Mouse (Mus musculus) liver, postnatal 0 days (tissue): Measurements from ENCODE around the gene Gdf9. TPM values are rescaled to one million over a fixed set of nuclear protein-coding genes. Genes with fewer than 3 reads are reported as not detected.
"Not testable (repeated sequence)": the region's sequence is repeated elsewhere in the genome, so short reads cannot be mapped to it uniquely, and the experiment has no call there.

ENCODE experiments used
- ATAC-seq: fragments of 200-750 bp; cut with Nextera tagmentation; 2 replicates; pipeline ENCODE4 v1.8.0; 2017; ENCODE audit warnings: mild to moderate bottlenecking, moderate library complexity
- DNase-seq: peaks from one replicate; pipeline ENCODE4 v3.0.0-alpha.2; 2016
- H3K27ac ChIP-seq: fragments of 300-500 bp; sonication (generic); 2 replicates; pipeline ENCODE4 v1.5.1; 2014; ENCODE audit warnings: antibody characterized with exemption, moderate library complexity, mild to moderate bottlenecking, low read depth
- H3K27me3 ChIP-seq: fragments of 300-500 bp; sonication (generic); 2 replicates; pipeline ENCODE4 v1.6.1; 2014; ENCODE audit warnings: low read length, control low read depth, mixed read lengths; ENCODE audit not compliant: insufficient read depth
- H3K36me3 ChIP-seq: fragments of 300-500 bp; sonication (generic); replicated peaks from 2 replicates; pipeline ENCODE4 v1.6.1; 2014; ENCODE audit warnings: mild to moderate bottlenecking, control low read depth, low read length, moderate library complexity, mixed read lengths; ENCODE audit not compliant: insufficient read depth
- H3K4me1 ChIP-seq: fragments of 300-500 bp; sonication (generic); 2 replicates; pipeline ENCODE4 v1.6.1; 2014; ENCODE audit warnings: antibody characterized with exemption, mild to moderate bottlenecking, control low read depth; ENCODE audit not compliant: insufficient read depth
- H3K4me2 ChIP-seq: fragments of 300-500 bp; sonication (generic); 2 replicates; pipeline ENCODE4 v1.6.1; 2014; ENCODE audit warnings: low read depth, mild to moderate bottlenecking, low read length, moderate library complexity, mixed read lengths
- H3K4me3 ChIP-seq: fragments of 300-500 bp; sonication (generic); 2 replicates; pipeline ENCODE4 v1.5.1; 2014; ENCODE audit warnings: low read depth, low read length
- H3K9ac ChIP-seq: fragments of 300-500 bp; sonication (generic); replicated peaks from 2 replicates; pipeline ENCODE4 v1.6.1; 2014; ENCODE audit warnings: mild to moderate bottlenecking, moderate library complexity
- H3K9me3 ChIP-seq: fragments of 300-500 bp; sonication (generic); 2 replicates; pipeline ENCODE4 v1.6.1; 2016; ENCODE audit warnings: mild to moderate bottlenecking, control low read depth, low read length, mixed read lengths
- CTCF ChIP-seq: sonication (generic); IDR thresholded peaks from 2 replicates; pipeline ENCODE4 v1.5.1; 2016; ENCODE audit warnings: antibody characterized with exemption, low read depth
- EP300 ChIP-seq: IDR thresholded peaks from 2 replicates; pipeline ENCODE4 v1.6.1; 2016; ENCODE audit warnings: antibody characterized with exemption, low read depth, mild to moderate bottlenecking
- WGBS: fragments of 180-500 bp; shearing (Covaris S2); extraction: QIAGEN DNeasy Blood & Tissue Kit; methylation state at CpG from one replicate; pipeline ENCODE4 v1.1.7; 2014; ENCODE audit not compliant: insufficient replicate concordance; 5-methylcytosine and 5-hydroxymethylcytosine counted together
- polyA plus RNA-seq: library from polyadenylated mRNA; unstranded; fragments of >200 nt; fragmentation: Nextera tagmentation; extraction: Ambion mirVana; gene quantifications from 2 replicates; pipeline ENCODE4 v1.2.1, GENCODE M21; 2015

Gdf9 gene
- polyA plus RNA-seq, 1 experiment from 2014 or later = 0.15 TPM

- no peaks in the 10 kb centered on the region for H3K4me1 ChIP-seq
- H3K36me3 ChIP-seq = peaks cover 53% of the 10 kb centered on the region
- DNase-seq = no peak
- H3K27me3 ChIP-seq = no peaks in the 10 kb centered on the region
- no peak overlapping the region for H3K4me2 ChIP-seq
- H3K27ac ChIP-seq = no peak overlapping the region
- H3K9me3 ChIP-seq = no peaks in the 10 kb centered on the region
- ATAC-seq = peak; percentile 35; the same call in 1 of the 2 replicates
- no peak overlapping the region for H3K4me3 ChIP-seq
- H3K9ac ChIP-seq = no peak overlapping the region
- TF ChIP-seq EP300 = no peak
Measured at GRCm38 (mm10) chr11:53418048-53418447, 12.8 kb upstream of the Gdf9 start.

GRCm38 (mm10) chr11:53423036-53423435 is 7.8 kb upstream of the Gdf9 start, which contains the start of gene Leap2:
Gene Leap2, minus strand, starts transcription at chr11:53423170.
- Histone ChIP-seq H3K9me3 (no peaks in the 10 kb centered on the region), H3K4me2 (peak within 1 kb of the TSS; percentile 59), H3K4me3 (peak within 1 kb of the TSS; percentile 41), H3K27me3 (no peaks in the 10 kb centered on the region), H3K4me1 (0 out of 2 replicates have a peak, but pooled peaks cover 7% of the 10 kb centered on the region), H3K36me3 (peaks cover 16% of the 10 kb centered on the region), H3K27ac (peak within 1 kb of the TSS; percentile 87), H3K9ac (peak within 1 kb of the TSS; percentile 55)
- WGBS = 49% methylated on average over 4 of the region's 4 CpGs
- DNase-seq = peak; percentile 42
- peak; percentile 87 for ATAC-seq
- TF ChIP-seq CTCF = peak; percentile 44
- peak; percentile 63 for TF ChIP-seq EP300

- Histone ChIP-seq H3K4me3 (no peak overlapping the region), H3K36me3 (peaks cover 15% of the 10 kb centered on the region), H3K27ac (peak overlapping the region; percentile 87), H3K27me3 (no peaks in the 10 kb centered on the region), H3K4me1 (peaks cover 14% of the 10 kb centered on the region), H3K9ac (no peak overlapping the region), H3K4me2 (no peak overlapping the region), H3K9me3 (no peaks in the 10 kb centered on the region)
- ATAC-seq (no peak), DNase-seq (peak; percentile 60)
- no peak for TF ChIP-seq EP300
- TF ChIP-seq CTCF = no peak
- WGBS = 54% methylated on average over 2 of the region's 2 CpGs
Measured at GRCm38 (mm10) chr11:53424826-53425225, 6.0 kb upstream of the Gdf9 start.

- H3K9me3 ChIP-seq = no peaks in the 10 kb centered on the region
- H3K4me2 ChIP-seq = no peak overlapping the region
- DNase-seq = no peak
- H3K4me3 ChIP-seq = no peak overlapping the region
- H3K9ac ChIP-seq = no peak overlapping the region
- WGBS = 61% methylated on average over 3 of the region's 3 CpGs
- peaks cover 11% of the 10 kb centered on the region for H3K36me3 ChIP-seq
- peaks cover 18% of the 10 kb centered on the region for H3K4me1 ChIP-seq
- TF ChIP-seq EP300 = no peak
- no peak for TF ChIP-seq CTCF
- H3K27me3 ChIP-seq = no peaks in the 10 kb centered on the region
- ATAC-seq = no peak
- peak overlapping the region; percentile 87; the same call in 1 of the 2 replicates for H3K27ac ChIP-seq
Measured at GRCm38 (mm10) chr11:53425251-53425650, 5.6 kb upstream of the Gdf9 start.

GRCm38 (mm10) chr11:53425711-53426255 is 5.0 kb upstream of the Gdf9 start:
- no peak overlapping the region for H3K4me2 ChIP-seq
- no peaks in the 10 kb centered on the region for H3K9me3 ChIP-seq
- H3K27me3 ChIP-seq = no peaks in the 10 kb centered on the region
- no peak overlapping the region for H3K4me3 ChIP-seq
- H3K36me3 ChIP-seq = peaks cover 9% of the 10 kb centered on the region
- ATAC-seq (no peak), DNase-seq (no peak)
- H3K4me1 ChIP-seq = peaks cover 18% of the 10 kb centered on the region
- TF ChIP-seq EP300 = no peak
- TF ChIP-seq CTCF = no peak
- H3K9ac ChIP-seq = no peak overlapping the region
- peak overlapping the region; percentile 87; the same call in 1 of the 2 replicates for H3K27ac ChIP-seq
- 76% methylated on average over 6 of the region's 6 CpGs for WGBS

- DNase-seq, H3K9ac ChIP-seq, ATAC-seq: not testable (repeated sequence)
Measured at GRCm38 (mm10) chr11:53426914-53427313, 3.9 kb upstream of the Gdf9 start.

More at GRCm38 (mm10) chr11:53426914-53427313, 3.9 kb upstream of the Gdf9 start:
- H3K4me1 ChIP-seq = peaks cover 24% of the 10 kb centered on the region
- WGBS = 82% methylated on average over 3 of the region's 3 CpGs
- H3K4me3 ChIP-seq, H3K27ac ChIP-seq, H3K9me3 ChIP-seq, H3K36me3 ChIP-seq, H3K4me2 ChIP-seq, H3K27me3 ChIP-seq: not testable (repeated sequence)
